Mouse (Mus musculus) megakaryocyte, embryonic 14.5 days (primary cell): ENCODE data around the gene Serpinb6c.

Experiments
- FLI1 ChIP-seq: IDR thresholded peaks from 2 replicates; pipeline ENCODE4 v1.6.1; 2012; ENCODE audit warnings: low read length, inconsistent platforms, mixed read lengths
- GATA1 ChIP-seq: IDR thresholded peaks from 3 replicates; pipeline ENCODE4 v1.6.1; 2012; ENCODE audit warnings: mixed read lengths, low read length, inconsistent platforms, borderline replicate concordance

DNA sequence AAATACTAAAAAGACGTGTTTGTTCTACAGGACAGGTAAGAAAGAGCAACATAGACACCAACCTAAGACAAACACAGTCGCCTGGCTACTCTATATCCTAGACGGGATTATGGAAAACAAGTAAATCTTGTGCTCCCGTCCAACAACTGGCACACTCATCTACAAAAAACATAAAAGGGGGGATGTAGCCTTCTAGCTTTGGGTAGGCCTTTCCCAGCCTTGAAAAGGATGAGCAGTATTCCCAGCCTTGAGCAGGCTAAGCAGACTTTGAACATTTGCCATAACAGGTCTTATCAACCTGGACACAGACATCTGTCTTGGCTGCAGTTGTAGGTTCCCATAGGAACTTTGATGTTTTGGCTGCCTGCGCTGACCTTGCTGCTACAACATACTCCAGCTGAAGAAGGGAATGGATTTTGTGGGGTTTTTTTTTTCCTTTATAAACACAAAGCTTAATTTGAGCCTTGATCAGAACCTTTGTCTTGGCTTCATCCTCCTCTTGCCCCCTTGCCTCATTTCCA is 35.8 kb upstream of the Serpinb6c start:
- TF ChIP-seq GATA1 = no peak
- no peak for TF ChIP-seq FLI1
